Mouse (Mus musculus): ENCODE data around the gene Msln. TPM values are rescaled to one million over a fixed set of nuclear protein-coding genes. Genes with fewer than 3 reads are reported as not detected.

The Msln gene
- polyA plus RNA-seq (2012; ENCODE audit: low replicate concordance), result 0.06 TPM in 1 of 2 replicates, not detected in the other

GRCm38 (mm10) chr17:25754241-25754640 is at the start of gene Msln:
TSS of gene Msln (minus strand) at chr17:25754378.

DNA sequence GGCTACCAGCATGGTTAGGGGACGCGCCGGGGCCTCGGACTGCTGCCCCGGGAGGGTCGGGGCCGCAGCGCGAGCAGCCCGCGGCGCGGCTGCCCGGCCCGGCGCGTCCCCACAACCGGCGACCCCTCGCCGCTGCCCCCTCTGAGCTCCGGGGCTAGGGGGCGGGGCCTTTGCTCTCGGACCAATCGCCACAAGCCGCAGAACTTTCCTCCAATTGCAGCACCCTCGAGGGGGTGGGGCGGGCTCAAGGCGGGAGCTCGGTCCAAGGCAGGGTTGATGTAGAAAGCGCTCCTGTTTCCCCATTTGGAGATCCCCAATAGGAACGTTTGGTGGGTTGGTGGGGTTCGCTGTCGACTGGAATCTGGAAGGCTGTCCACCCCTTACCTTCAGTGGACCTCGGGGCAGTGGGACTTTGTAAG is 42.8 kb upstream of the Msln start, which contains the start of gene Metrn:
Metrn (minus strand) TSS at position 186 of the 419 bp plus-strand sequence.

DNA sequence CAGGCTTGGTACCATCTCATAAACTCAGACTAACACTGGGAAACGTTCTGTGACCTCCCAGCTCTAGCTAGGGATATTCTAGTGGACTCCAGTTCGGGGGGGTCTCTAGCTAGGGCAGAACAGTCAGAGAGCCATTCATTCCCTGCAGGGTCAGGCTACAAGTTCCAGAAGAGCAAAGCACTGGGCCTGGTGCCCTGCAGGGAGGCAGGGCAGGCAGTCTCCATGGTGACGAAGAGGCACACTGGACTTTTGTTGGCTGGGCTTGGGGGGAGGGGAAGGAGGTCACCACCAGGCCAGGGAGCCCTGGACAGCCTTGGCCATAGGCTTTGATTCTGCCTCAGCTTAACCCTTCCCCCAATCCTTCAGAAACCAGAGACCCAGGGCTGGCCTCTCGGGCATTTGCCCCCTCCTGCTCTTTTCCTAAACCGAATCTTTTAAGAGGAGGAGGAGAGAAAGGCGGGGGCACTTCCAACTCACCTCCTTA is 41.5 kb upstream of the Msln start, which contains the start of gene AC134908.4:
AC134908.4 (minus strand) TSS at position 51 of the 484 bp plus-strand sequence.

GRCm38 (mm10) chr17:25792615-25793014 is 38.4 kb upstream of the Msln start, which contains the start of gene Fam173a:
TSS of gene Fam173a (minus strand) at chr17:25792901.

GRCm38 (mm10) chr17:25786280-25786679 is 32.1 kb upstream of the Msln start, which contains the start of gene Ccdc78:
TSS of gene Ccdc78 (plus strand) at chr17:25786580.

DNA sequence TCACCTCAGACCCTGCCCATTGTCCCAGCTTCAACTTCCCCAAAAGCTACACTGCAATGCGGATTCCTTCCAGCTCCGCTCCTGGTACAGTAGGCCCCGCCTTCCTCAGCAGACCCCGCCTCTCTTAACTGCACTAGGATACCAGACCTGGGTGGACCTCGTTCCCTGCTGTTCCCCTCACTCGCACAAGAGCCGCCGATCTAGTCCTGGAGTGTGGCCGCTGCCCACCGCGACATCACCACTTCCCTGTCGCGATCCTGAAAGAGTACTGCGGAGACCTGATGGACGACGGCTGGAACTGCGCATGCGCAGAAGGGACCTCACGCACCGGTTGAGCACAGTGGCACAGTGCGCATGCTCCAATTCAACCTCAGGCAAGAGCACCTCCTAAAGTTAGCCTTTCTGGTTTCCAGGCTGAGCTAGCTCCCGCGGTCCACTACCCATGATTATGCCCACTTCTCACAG is 31.1 kb upstream of the Msln start, which contains the start of gene Haghl:
Haghl (minus strand) TSS at position 393 of the 465 bp plus-strand sequence.

DNA sequence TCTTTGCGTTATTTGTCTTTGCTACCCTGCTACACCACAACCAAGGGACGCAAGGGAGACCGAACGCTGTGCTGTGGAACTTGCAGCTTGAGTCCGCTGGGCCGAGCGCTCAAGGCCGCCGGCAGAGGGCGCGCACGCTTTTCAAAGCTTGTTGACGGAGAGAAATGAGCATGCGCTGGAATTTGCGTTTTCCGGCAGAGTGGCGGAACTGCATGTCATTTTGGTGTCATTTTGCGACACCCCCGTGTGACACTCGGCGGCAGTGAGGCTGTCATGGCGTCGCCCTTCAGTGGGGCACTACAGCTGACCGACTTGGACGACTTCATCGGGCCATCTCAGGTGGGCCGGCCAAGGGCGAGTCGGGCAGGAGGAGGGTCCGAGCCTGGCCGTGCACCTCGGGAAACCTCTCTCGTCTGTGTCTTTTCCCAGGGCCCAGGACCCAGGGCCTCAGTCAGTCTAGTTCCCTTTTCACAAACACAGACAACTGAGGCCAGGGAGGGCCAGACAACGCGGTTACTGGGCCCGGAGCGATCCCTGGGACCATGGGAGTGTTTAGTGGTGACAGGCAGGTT is 19.5 kb upstream of the Msln start, which contains the start of gene Narfl:
Narfl (plus strand) TSS at position 228 of the 572 bp plus-strand sequence.

DNA sequence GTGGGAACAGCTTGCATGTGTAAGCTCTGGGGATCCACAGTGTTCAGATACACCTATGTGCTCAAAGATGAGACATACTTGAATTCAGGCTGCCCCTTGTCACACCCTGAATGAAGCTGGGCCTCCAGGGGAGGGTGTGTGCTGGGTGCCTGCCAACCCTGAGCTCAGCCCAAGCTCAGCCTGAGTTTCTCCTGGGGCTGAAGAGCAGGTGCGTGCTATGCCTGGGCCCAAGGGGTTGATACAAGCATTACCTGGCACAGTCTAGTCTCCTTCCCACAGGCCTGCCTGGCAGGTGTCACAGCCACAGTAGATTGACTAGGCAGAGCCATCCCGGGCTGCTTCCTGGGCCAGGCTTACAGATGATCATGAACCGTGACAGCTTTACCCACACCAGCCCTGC is 18.4 kb downstream of the Msln start, which contains the start of gene Mslnl:
Mslnl (plus strand) TSS at position 298 of the 400 bp plus-strand sequence.

GRCm38 (mm10) chr17:25727265-25728008 is 26.7 kb downstream of the Msln start, which contains the start of the genes Chtf18 and Rpusd1:
TSS of gene Chtf18 (minus strand) at chr17:25727419.
TSS of gene Rpusd1 (plus strand) at chr17:25727670.

DNA sequence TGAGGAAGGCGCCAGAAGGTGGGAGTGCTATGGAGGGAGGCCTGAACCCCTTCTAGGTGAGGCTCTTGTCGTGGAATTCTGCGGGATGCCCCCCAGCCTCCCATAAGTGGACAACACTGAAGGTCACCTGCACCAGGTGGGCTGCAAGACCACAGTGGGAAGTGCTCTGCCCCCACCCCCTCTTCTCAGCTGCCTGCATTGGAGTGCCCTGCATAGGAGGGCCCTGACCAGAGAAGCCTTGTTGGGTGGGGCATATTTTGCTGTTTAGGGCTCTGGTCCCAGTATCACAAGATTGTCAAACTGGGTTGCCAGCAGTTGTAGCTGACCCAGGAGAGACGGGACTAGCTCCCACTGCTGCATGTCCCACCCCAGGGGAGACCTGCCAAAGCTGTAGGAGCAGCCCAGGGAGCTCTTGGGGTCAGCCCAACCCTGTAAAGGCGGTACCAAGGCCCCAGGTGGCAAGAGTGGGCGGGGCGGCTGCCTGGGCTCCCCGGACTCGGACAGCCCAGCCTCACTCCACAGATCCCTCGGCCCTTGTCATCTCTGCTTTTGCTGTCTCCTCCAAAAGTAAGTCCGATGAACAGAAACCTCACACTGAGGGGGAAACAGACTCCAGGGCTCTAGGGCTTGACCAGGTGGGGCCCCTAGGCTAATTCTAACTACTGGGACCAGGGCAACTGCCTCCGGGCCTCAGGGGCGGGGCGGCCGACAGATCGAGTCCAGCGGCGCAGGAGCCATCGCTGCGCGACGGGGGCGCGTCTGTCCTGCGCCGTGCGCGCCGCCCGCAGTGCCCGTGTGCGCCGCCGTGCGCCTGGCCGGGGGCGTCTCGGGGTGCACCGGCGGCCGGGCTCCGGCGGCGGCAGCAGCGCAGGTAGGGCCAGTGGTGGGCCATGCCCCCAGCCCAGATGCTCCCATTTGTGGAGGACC is 37.2 kb downstream of the Msln start, which contains the start of gene Gng13:
Gng13 (plus strand) TSS at position 461 of the 927 bp plus-strand sequence.

Other genes starting within 250 kb of the Msln start
- 0.10 and 0.16 TPM in 2 replicates for gene Sox8, start 183.7 kb downstream of the Msln start, polyA plus RNA-seq (2012; ENCODE audit: low replicate concordance)
- 18.7 and 20.7 TPM in 2 replicates for gene Lmf1, start 175.3 kb downstream of the Msln start, polyA plus RNA-seq (2012; ENCODE audit: low replicate concordance)
- gene Gng13, start 37.2 kb downstream of the Msln start, polyA plus RNA-seq (2012; ENCODE audit: low replicate concordance), result not detected in 2 replicates
- 13.6 and 24.2 TPM in 2 replicates for gene Chtf18, start 27.0 kb downstream of the Msln start, polyA plus RNA-seq (2012; ENCODE audit: low replicate concordance)
- 26.6 and 48.2 TPM in 2 replicates for gene Rpusd1, start 26.7 kb downstream of the Msln start, polyA plus RNA-seq (2012; ENCODE audit: low replicate concordance)
- not detected in 2 replicates for gene Mslnl, start 18.3 kb downstream of the Msln start, polyA plus RNA-seq (2012; ENCODE audit: low replicate concordance)
- gene Narfl, start 19.4 kb upstream of the Msln start, polyA plus RNA-seq (2012; ENCODE audit: low replicate concordance), result 16.2 and 23.3 TPM in 2 replicates
- 34.3 and 35.1 TPM in 2 replicates for gene Haghl, start 31.3 kb upstream of the Msln start, polyA plus RNA-seq (2012; ENCODE audit: low replicate concordance)
- gene Ccdc78, start 32.2 kb upstream of the Msln start, polyA plus RNA-seq (2012; ENCODE audit: low replicate concordance), result not detected in 2 replicates
- 23.5 and 44.0 TPM in 2 replicates for gene Fam173a, start 38.5 kb upstream of the Msln start, polyA plus RNA-seq (2012; ENCODE audit: low replicate concordance)
- gene AC134908.4, start 41.3 kb upstream of the Msln start, polyA plus RNA-seq (2012; ENCODE audit: low replicate concordance), result not detected in 2 replicates
- 51.5 and 71.8 TPM in 2 replicates for gene Metrn, start 42.8 kb upstream of the Msln start, polyA plus RNA-seq (2012; ENCODE audit: low replicate concordance)
- 0.73 and 0.79 TPM in 2 replicates for gene Fbxl16, start 54.7 kb upstream of the Msln start, polyA plus RNA-seq (2012; ENCODE audit: low replicate concordance)
- gene Wdr24, start 69.2 kb upstream of the Msln start, polyA plus RNA-seq (2012; ENCODE audit: low replicate concordance), result 3.5 and 10.2 TPM in 2 replicates
- gene Jmjd8, start 74.5 kb upstream of the Msln start, polyA plus RNA-seq (2012; ENCODE audit: low replicate concordance), result 7.2 and 7.4 TPM in 2 replicates
- gene Stub1, start 79.0 kb upstream of the Msln start, polyA plus RNA-seq (2012; ENCODE audit: low replicate concordance), result 69.3 and 104 TPM in 2 replicates
- 2.5 and 3.8 TPM in 2 replicates for gene Rhbdl1, start 82.9 kb upstream of the Msln start, polyA plus RNA-seq (2012; ENCODE audit: low replicate concordance)
- 10.5 and 16.1 TPM in 2 replicates for gene Gm20683, start 87.4 kb upstream of the Msln start, polyA plus RNA-seq (2012; ENCODE audit: low replicate concordance)
- 159 and 168 TPM in 2 replicates for gene Rhot2, start 90.5 kb upstream of the Msln start, polyA plus RNA-seq (2012; ENCODE audit: low replicate concordance)
- 8.8 and 9.7 TPM in 2 replicates for gene Wdr90, start 107.1 kb upstream of the Msln start, polyA plus RNA-seq (2012; ENCODE audit: low replicate concordance)
- 23.1 and 35.5 TPM in 2 replicates for gene Mcrip2, start 114.4 kb upstream of the Msln start, polyA plus RNA-seq (2012; ENCODE audit: low replicate concordance)
- 39.0 and 56.9 TPM in 2 replicates for gene Mettl26, start 120.7 kb upstream of the Msln start, polyA plus RNA-seq (2012; ENCODE audit: low replicate concordance)
- gene Wfikkn1, start 126.5 kb upstream of the Msln start, polyA plus RNA-seq (2012; ENCODE audit: low replicate concordance), result 0.97 and 2.3 TPM in 2 replicates
- 16.9 and 27.8 TPM in 2 replicates for gene Rab40c, start 165.3 kb upstream of the Msln start, polyA plus RNA-seq (2012; ENCODE audit: low replicate concordance)
- 98.3 and 349 TPM in 2 replicates for gene Pigq, start 190.6 kb upstream of the Msln start, polyA plus RNA-seq (2012; ENCODE audit: low replicate concordance)
- 5.3 TPM in 1 of 2 replicates, not detected in the other for gene Nhlrc4, start 190.6 kb upstream of the Msln start, polyA plus RNA-seq (2012; ENCODE audit: low replicate concordance)
- gene A930017K11Rik, start 198.2 kb upstream of the Msln start, polyA plus RNA-seq (2012; ENCODE audit: low replicate concordance), result 0.05 TPM in 1 of 2 replicates, not detected in the other
- gene Capn15, start 231.4 kb upstream of the Msln start, polyA plus RNA-seq (2012; ENCODE audit: low replicate concordance), result 61.6 and 119 TPM in 2 replicates